Mouse (Mus musculus) 3134 (cell line): Measurements from ENCODE around the gene Mybph.

Experiments
- DNase-seq: peaks from one replicate; pipeline ENCODE4 v3.0.0-alpha.2; 2011; ENCODE audit warnings: low spot score; ENCODE audit not compliant: insufficient read length; ENCODE audit errors: extremely low read depth

Gene Mybph

DNA sequence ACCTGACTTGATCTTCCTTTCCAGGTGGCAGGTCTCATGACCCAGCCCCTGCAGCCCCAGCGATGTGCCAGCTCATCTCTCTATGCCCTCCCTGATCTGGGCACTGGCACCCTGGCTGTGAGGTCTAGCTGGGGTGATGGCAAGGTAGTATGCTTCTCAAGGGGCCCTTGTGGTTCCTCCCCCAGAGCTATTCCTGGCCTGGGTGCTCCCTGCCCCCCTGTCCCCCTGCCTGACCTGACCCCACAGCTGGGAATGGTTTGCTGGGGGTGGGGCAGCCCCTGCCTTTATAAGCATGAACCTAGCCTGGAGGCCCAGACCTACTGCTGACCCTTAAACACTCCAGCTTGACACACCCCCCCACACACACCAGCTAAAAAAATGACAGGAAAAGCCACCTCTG lies at the start of gene Mybph:
TSS of gene Mybph (plus strand) at position 323 of the 400 bp plus-strand sequence.
- no peak for DNase-seq

- no peak for DNase-seq
Measured at GRCm38 (mm10) chr1:134146066-134146465, 47.2 kb upstream of the Mybph start.

DNA sequence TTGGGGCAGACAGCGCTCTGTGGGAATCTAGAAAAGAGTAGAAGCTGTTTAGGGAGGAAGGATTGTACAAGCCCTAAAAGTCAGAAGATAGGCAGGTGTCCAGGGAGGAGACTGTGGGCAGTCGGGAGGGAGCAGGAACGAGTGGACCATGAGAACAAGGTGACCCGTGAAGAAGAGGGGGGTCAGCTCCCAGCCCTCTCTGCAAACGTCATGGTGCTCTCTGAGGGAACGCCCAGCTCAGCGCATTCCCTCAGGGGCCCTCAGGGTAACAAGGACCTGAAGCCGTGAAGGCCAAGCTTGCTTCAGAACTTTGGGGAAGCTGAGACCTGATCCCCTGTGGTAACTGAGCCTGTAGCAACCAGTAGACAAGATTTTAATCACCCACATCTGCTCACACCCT lies 43.2 kb upstream of the Mybph start:
- DNase-seq = no peak

- DNase-seq = no peak
Measured at GRCm38 (mm10) chr1:134150745-134151144, 42.5 kb upstream of the Mybph start.

DNA sequence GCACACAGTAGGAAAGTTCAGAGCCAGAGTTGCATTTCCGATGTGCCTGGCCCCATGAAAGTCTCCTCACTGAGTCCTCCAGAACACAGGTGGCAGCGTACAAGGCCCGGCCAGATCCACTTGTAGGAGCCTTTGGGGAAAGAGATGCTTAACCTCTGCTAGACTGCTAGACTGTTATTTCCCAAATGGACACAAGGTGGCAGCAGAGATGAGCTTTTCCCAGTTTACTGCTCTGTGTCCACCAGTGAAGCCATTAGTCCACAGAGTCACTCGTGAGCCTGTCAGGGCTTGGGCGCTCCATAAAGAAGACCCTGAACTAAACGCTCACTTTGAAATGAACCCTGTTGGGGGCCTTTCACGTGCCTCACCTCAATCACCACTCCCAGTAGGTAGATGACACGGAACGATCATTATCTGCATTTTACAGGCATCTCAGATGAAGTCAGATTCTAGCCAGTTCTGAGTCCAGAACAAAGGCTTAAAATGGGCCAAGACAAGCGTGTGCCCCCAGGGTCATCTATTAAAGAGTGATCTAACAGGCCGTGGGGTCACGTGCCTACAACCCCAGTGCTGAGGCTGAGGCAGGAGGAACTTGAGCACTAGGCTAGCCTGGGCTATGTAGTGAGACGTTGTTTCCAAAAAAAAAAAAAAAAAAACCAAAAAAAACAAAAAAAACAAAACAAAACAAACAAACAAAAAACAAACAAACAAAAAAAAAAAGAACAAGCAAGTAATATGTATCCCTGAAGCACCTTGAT lies 41.4 kb upstream of the Mybph start:
- peak; percentile 52 for DNase-seq

GRCm38 (mm10) chr1:134152626-134153590 lies 40.3 kb upstream of the Mybph start:
- no peak for DNase-seq

DNA sequence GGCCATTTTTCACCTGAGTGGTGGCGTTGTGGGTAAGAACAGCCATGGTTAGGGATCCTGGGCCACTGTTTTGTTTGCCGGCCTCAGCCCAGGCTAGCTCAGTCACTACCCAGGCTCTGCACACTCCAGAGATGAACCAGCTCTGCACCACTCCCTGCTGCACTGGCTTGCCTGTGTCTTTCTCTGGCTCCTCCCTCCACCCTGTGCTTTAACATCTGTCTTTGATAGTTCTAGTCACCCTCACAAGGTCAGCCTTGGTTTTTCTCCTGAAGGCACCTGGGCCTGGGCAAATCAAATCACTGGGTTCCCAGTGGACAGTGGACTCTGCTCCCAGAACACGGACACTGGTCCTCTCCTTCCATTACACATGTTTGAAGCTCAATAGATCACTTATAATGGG lies 39.1 kb upstream of the Mybph start:
- no peak for DNase-seq

GRCm38 (mm10) chr1:134154655-134155054 lies 38.6 kb upstream of the Mybph start:
- no peak for DNase-seq

GRCm38 (mm10) chr1:134160404-134160803 lies 32.8 kb upstream of the Mybph start:
- no peak for DNase-seq

DNA sequence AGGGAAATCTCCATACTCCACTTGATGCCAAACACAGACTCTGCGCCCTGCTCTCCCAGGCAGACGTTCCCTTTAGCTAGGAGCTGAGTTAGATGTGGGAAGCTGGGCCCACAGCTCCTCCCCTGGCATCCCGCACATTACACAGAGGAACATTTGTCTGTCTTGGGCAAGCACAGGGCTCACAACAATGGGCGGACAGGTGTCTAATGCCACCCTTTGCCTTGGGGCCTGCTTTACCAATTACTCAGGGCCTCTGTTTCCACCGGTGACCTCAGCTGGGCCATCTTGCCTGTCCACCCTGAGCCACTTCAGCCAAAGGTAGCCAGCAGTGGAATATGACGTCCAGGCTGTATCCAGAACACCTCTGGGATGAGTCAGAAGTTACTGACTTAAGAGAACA lies 31.8 kb upstream of the Mybph start:
- no peak for DNase-seq

DNA sequence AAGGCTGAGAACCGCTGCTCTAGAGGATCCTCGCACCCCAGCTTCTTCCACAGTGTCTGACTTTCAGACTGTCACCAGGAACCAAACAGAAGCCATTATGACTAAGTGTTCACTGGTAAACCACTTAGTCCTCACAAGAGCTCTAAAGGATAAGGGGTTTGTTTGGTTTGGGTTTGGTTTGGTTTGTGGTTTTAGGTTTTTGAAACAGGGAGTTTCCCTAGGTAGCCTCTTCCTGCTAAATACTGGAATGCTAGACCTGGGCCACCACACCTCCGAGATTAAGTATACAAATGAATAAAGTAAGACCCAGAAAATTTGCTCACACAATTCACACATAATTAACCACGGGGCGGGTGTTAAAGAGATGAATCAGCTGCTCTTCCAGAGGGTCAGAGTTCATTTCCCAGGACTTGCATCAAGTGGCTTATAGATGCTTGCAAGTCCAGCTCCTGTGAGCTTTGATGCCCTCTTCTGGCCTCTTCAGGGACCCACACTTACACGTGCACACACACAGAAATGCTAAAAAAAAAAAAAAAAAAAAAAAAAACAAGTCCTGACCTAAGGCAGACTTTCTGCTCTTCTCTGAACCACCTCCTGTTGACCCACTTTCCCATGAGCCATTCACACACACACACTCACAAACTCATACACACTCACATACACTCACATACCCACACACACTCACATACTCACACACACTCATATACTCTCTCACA lies 30.6 kb upstream of the Mybph start:
- no peak for DNase-seq

DNA sequence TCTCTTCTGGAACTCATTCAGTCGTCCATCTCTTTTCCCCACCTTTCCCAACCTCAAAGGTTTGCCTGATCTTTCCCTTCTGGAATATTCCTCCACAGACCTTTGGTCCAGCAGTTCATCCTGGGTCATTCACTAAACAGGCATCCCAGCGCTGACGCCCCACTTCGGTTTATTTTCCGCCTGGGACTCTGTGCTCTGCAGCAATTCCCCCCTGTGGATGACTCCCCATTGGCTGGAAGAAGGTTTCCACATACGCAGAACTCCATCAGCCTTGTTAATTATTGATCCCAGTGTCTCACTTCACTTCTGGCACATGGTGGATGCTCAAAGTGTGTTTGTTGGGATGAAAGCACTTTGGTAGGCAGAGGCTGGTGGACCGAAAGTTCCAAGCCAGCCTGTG lies 29.8 kb upstream of the Mybph start:
- no peak for DNase-seq

GRCm38 (mm10) chr1:134164454-134164853 lies 28.8 kb upstream of the Mybph start:
- DNase-seq = no peak

DNA sequence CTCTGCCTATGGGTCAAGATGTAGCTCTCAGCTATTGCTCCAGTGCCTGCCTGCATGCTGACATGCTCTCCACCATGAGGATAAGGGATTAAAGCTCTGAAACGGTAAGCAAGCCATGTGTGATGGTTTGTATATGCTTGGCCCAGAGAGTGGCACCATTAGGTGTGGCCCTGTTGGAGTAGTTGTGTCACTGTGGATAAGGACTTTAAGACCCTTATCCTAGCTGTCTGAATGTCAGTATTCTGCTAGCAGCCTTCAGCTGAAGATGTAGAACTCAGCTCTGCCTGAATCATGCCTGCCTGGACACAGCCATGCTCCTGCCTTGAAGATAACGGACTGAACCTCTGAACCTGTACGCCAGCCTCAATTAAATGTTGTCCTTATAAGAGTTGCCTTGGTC lies 26.7 kb upstream of the Mybph start:
- no peak for DNase-seq

GRCm38 (mm10) chr1:134167416-134168305 lies 25.6 kb upstream of the Mybph start:
- no peak for DNase-seq

- DNase-seq = no peak
Measured at GRCm38 (mm10) chr1:134168567-134168966, 24.7 kb upstream of the Mybph start.

DNA sequence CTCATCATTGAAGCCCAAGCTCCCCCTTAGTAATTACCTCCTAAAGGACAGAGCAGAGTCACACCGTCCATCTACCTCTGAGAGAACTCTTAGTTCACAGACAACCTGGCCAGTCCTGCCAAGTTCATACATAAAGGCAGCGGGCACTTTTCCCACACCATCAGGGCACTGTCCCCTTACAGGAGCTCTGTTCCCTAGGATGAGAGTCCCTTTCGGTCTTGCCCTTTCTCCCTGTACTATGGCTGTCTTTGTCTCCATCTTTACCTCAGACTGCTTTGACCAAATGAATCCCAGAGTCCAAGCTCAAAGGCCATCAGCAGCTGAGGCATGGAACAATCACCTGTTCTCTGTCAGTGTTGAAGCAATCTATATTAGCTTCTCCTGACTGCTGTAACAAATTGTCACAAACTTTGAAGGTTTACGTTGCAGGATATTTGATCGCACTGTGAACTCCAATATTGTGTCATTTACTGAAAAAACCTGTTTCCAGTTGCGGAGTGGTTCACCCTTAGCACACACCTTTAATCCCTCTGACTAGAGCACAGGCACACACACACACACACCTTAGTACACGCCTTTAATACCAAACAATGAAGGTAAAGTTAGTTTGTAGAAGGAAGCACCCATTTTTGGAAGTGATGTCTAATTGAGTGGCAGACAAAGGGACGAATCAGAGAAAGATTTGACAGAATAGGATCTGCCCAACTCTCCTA lies 24.1 kb upstream of the Mybph start:
- DNase-seq = no peak

DNA sequence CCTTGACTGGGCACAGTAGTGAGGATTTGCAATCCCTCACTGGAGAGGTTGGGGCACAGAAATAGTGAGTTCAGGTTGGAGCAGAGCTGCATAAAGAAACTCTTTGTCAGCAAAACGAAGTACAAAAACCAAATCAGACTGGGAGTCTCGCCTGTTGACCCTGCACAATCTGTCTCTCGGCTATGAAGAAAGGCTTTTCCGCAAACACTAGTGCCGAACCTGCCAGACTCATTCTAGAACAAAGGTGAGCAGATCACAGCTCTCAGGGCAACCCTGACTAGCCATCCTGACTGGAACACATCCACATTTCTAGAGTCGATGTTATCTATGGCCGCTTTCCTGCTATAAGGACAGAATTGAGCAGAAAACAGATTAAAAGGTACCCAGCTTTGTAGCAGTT lies 20.2 kb upstream of the Mybph start:
- no peak for DNase-seq

GRCm38 (mm10) chr1:134177976-134178375 lies 15.3 kb upstream of the Mybph start:
- DNase-seq = no peak

DNA sequence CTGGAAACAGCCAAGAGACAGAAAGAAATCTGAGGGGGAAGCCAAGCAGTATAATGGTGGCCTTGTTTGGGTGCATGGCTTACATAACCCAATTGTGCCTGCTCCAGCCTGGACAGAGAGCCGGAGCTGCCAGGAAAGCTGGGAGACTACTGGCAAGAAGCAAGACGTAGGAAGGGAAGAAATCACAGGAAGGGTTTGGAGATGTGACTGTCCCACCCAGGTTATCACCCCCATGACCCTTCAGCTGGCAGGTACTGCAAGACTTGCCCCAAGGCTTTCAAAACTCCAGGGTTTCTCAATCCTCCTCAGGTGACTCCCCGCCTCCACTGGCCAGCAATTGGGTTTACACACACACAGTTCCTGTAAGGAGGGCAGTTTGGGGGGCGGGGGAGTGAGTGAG lies 11.2 kb upstream of the Mybph start, which contains the start of gene Chil1:
TSS of gene Chil1 (plus strand) at position 152 of the 400 bp plus-strand sequence.
- DNase-seq = no peak
